Mouse (Mus musculus): ENCODE data around the gene G6pdx. TPM values are rescaled to one million over a fixed set of nuclear protein-coding genes. Genes with fewer than 3 reads are reported as not detected.

G6pdx gene
- polyA plus RNA-seq, 1 experiment = 227 TPM

Other genes starting within 250 kb of the G6pdx start
- 707 and 874 TPM in 2 replicates for gene Flna, start 179.4 kb downstream of the G6pdx start, polyA plus RNA-seq (2012; rRNA removed)
- gene Emd, start 174.5 kb downstream of the G6pdx start, polyA plus RNA-seq (2012; rRNA removed) = 54.6 and 56.1 TPM in 2 replicates
- gene Rpl10, start 158.4 kb downstream of the G6pdx start, polyA plus RNA-seq (2012; rRNA removed) = 2,430 and 2,738 TPM in 2 replicates
- gene Taz, start 147.3 kb downstream of the G6pdx start, polyA plus RNA-seq (2012; rRNA removed) = 160 and 171 TPM in 2 replicates
- gene Dnase1l1, start 146.9 kb downstream of the G6pdx start, polyA plus RNA-seq (2012; rRNA removed) = 26.7 and 33.1 TPM in 2 replicates
- 445 and 453 TPM in 2 replicates for gene Atp6ap1, start 132.1 kb downstream of the G6pdx start, polyA plus RNA-seq (2012; rRNA removed)
- gene Gdi1, start 124.2 kb downstream of the G6pdx start, polyA plus RNA-seq (2012; rRNA removed) = 180 and 211 TPM in 2 replicates
- gene Fam50a, start 116.2 kb downstream of the G6pdx start, polyA plus RNA-seq (2012; rRNA removed) = 13.3 and 19.5 TPM in 2 replicates
- 24.7 and 30.8 TPM in 2 replicates for gene Plxna3, start 100.1 kb downstream of the G6pdx start, polyA plus RNA-seq (2012; rRNA removed)
- gene Lage3, start 75.6 kb downstream of the G6pdx start, polyA plus RNA-seq (2012; rRNA removed) = 84.5 and 107 TPM in 2 replicates
- gene Ubl4a, start 56.0 kb downstream of the G6pdx start, polyA plus RNA-seq (2012; rRNA removed) = 47.6 and 59.2 TPM in 2 replicates
- 27.1 and 30.5 TPM in 2 replicates for gene Slc10a3, start 55.8 kb downstream of the G6pdx start, polyA plus RNA-seq (2012; rRNA removed)
- 64.3 and 70.1 TPM in 2 replicates for gene Fam3a, start 35.9 kb downstream of the G6pdx start, polyA plus RNA-seq (2012; rRNA removed)
- gene Ikbkg, start 35.9 kb downstream of the G6pdx start, polyA plus RNA-seq (2012; rRNA removed) = 20.6 and 21.6 TPM in 2 replicates
- not detected in 2 replicates for gene Gm6880, start 52.2 kb upstream of the G6pdx start, polyA plus RNA-seq (2012; rRNA removed)
- not detected in 2 replicates for gene Olfr1326-ps1, start 145.7 kb upstream of the G6pdx start, polyA plus RNA-seq (2012; rRNA removed)
- gene Olfr1325, start 163.5 kb upstream of the G6pdx start, polyA plus RNA-seq (2012; rRNA removed) = not detected in 2 replicates
- gene Gm5640, start 216.4 kb upstream of the G6pdx start, polyA plus RNA-seq (2012; rRNA removed) = 0.27 and 0.60 TPM in 2 replicates